Mouse (Mus musculus) forebrain, embryonic 11.5 days (tissue): ENCODE measurements around the gene Zkscan2. TPM values are rescaled to one million over a fixed set of nuclear protein-coding genes. Genes with fewer than 3 reads are reported as not detected.

Experiments
- ATAC-seq: fragments of 200-750 bp; cut with Nextera tagmentation; replicated peaks from 2 replicates; pipeline ENCODE4 v1.8.0; 2017; ENCODE audit warnings: moderate TSS enrichment; ENCODE audit not compliant: low FRiP score
- DNase-seq: peaks from one replicate; pipeline ENCODE4 v3.0.0-alpha.2; 2017; ENCODE audit warnings: low spot score
- H3K27ac ChIP-seq: fragments of 300-500 bp; sonication (generic); 2 replicates; pipeline ENCODE4 v1.5.1; 2014; ENCODE audit warnings: low read depth, low read length
- H3K27me3 ChIP-seq: fragments of 300-500 bp; sonication (generic); 2 replicates; pipeline ENCODE4 v1.6.1; 2014; ENCODE audit warnings: mild to moderate bottlenecking, low read length, mixed read lengths; ENCODE audit not compliant: control insufficient read depth, insufficient read depth
- H3K36me3 ChIP-seq: fragments of 300-500 bp; sonication (generic); 2 replicates; pipeline ENCODE4 v1.6.1; 2014; ENCODE audit warnings: mild to moderate bottlenecking, low read length, moderate library complexity, mixed read lengths; ENCODE audit not compliant: control insufficient read depth, insufficient read depth
- H3K4me1 ChIP-seq: fragments of 300-500 bp; sonication (generic); replicated peaks from 2 replicates; pipeline ENCODE4 v1.6.1; 2014; ENCODE audit warnings: low read length, mixed read lengths; ENCODE audit not compliant: control insufficient read depth, insufficient read depth
- H3K4me2 ChIP-seq: fragments of 300-500 bp; sonication (generic); 2 replicates; pipeline ENCODE4 v1.6.1; 2014; ENCODE audit warnings: low read depth, mild to moderate bottlenecking, low read length, moderate library complexity, mixed read lengths; ENCODE audit not compliant: severe bottlenecking
- H3K4me3 ChIP-seq: fragments of 300-500 bp; sonication (generic); 2 replicates; pipeline ENCODE4 v1.5.1; 2014; ENCODE audit warnings: low read depth, low read length
- H3K9ac ChIP-seq: fragments of 300-500 bp; sonication (generic); 2 replicates; pipeline ENCODE4 v1.6.1; 2014; ENCODE audit warnings: low read length
- H3K9me3 ChIP-seq: fragments of 300-500 bp; sonication (generic); 2 replicates; pipeline ENCODE4 v1.6.1; 2016; ENCODE audit warnings: low read length, mixed read lengths; ENCODE audit not compliant: control insufficient read depth
- WGBS: fragments of 180-500 bp; shearing (Covaris S2); extraction: QIAGEN DNeasy Blood & Tissue Kit; methylation state at CpG from one replicate; pipeline ENCODE4 v1.1.7; 2014; 5-methylcytosine and 5-hydroxymethylcytosine counted together
- polyA plus RNA-seq: library from polyadenylated mRNA; unstranded; fragments of >200 nt; fragmentation: Nextera tagmentation; extraction: Ambion mirVana; gene quantifications from 2 replicates; pipeline ENCODE4 v1.2.1, GENCODE M21; 2014

Gene Zkscan2
- 7.6 and 9.4 TPM in 2 replicates for polyA plus RNA-seq

DNA sequence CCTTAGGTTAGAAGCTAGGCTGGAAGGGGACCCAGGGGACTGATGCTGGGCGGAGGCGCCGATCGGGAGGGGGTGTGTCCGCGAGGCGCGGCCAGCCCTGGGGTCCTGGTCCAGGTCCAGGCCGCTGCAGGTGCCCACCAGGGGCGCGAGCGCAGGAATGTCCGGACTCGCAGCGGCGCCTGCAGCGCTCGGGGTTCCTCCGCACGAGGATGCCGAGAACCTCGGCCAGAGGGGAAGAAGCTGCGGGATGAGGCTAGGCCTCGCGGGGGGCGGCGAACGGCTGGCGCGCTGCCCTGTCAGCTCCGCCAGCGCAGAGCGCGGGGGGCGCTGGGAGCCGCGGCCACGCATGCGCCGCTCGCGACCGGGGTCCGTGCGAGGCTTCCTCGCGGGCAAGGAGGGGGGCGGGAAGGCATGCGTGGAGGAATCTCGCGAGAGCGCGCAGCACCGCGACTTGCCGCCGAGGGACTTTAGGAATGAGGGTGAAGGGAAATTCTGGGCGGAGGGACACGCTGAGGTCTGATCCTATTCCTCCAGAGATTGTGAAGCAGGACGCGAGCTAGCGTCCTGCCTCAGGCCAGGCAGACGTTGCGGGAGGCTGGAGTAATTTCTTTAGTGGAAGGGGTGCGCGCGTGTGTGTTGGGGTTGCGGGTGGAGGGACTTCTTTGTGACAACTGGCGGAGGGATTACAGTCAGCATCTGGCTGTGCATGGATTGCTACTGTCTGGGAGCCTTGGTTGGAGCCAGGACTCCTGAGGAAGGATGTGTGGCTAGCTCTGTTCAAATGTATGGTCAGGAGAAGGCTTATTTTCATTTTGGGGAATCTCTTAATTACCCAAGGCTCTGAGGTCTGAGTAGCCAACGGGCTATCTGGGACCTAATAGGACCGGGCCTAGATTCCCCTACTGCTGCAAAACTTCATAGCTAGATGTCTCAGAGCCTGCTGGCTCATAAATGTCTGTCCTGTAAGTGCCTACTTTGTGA is at the start of gene Zkscan2:
Gene Zkscan2, minus strand, starts transcription at position 211 of the 981 bp plus-strand sequence.
- ATAC-seq: peak; percentile 95
- no peaks in the 10 kb centered on the region for H3K9me3 ChIP-seq
- 2% methylated on average over 69 of the region's 71 CpGs for WGBS

DNA sequence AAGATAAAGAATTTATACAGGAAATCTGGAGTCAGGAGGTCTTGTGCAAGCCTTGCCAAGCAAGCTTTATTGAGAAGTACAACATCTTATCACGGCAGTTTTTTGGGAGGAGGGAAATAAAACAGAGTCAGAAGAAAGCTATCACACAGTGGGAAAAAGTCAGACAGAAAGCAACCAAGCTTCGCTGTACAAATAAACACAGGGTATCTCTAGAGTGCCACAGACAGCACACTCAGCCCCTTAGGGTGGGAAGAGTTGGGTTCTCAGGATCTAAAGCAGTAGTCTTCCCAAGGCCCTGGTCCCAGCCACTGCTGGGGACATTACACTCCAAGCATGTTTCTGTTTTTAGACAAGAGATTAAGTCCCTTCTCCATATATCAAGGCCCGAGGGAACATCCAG is 28.9 kb upstream of the Zkscan2 start:
- no peaks in the 10 kb centered on the region for H3K9me3 ChIP-seq
- H3K27me3 ChIP-seq: no peaks in the 10 kb centered on the region
- H3K36me3 ChIP-seq: no peaks in the 10 kb centered on the region
- no peak overlapping the region for H3K9ac ChIP-seq
- no peak for ATAC-seq
- WGBS: 88% methylated on average over 3 of the region's 3 CpGs
- no peak overlapping the region for H3K4me2 ChIP-seq
- no peak overlapping the region for H3K27ac ChIP-seq
- H3K4me3 ChIP-seq: no peak overlapping the region
- H3K4me1 ChIP-seq: no peaks in the 10 kb centered on the region
- DNase-seq: no peak

More for the DNA sequence above, at the start of gene Zkscan2:
- H3K27ac ChIP-seq: peak within 1 kb of the TSS; percentile 43; the same call in 1 of the 2 replicates
- H3K9ac ChIP-seq: peak within 1 kb of the TSS; percentile 80
- H3K4me1 ChIP-seq: peaks cover 2% of the 10 kb centered on the region; the same call in 1 of the 2 replicates
- H3K36me3 ChIP-seq: no peaks in the 10 kb centered on the region; the same call in 1 of the 2 replicates
- H3K4me3 ChIP-seq: peak within 1 kb of the TSS; percentile 58
- DNase-seq: peak; percentile 94
- no peaks in the 10 kb centered on the region for H3K27me3 ChIP-seq
- peak within 1 kb of the TSS; percentile 94 for H3K4me2 ChIP-seq

DNA sequence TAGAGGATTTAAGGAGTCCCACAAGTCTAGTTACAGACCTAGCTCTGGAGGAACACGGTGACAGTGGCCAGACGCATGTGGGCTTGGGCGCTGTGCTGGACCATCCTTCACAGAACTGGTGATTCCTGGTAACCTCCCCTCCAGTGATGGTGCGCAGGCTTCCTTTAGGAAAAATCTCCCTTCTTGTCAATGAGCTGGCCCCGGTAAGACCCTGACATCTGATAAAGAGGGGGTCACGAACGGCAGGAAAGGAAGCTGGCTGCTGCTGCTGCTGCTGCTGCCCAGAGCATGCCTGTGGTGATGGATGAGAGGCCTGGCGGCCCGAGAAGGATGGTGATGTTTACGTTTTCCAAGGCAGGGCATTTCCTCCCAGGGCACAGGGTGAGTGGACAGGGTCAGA is 25.5 kb upstream of the Zkscan2 start:
- H3K4me1 ChIP-seq: no peaks in the 10 kb centered on the region
- no peak overlapping the region for H3K4me2 ChIP-seq
- DNase-seq (no peak), ATAC-seq (no peak)
- no peak overlapping the region for H3K9ac ChIP-seq
- H3K27ac ChIP-seq: no peak overlapping the region
- no peaks in the 10 kb centered on the region for H3K27me3 ChIP-seq
- H3K36me3 ChIP-seq: no peaks in the 10 kb centered on the region
- H3K9me3 ChIP-seq: no peaks in the 10 kb centered on the region
- 84% methylated on average over 10 of the region's 10 CpGs for WGBS
- H3K4me3 ChIP-seq: no peak overlapping the region

DNA sequence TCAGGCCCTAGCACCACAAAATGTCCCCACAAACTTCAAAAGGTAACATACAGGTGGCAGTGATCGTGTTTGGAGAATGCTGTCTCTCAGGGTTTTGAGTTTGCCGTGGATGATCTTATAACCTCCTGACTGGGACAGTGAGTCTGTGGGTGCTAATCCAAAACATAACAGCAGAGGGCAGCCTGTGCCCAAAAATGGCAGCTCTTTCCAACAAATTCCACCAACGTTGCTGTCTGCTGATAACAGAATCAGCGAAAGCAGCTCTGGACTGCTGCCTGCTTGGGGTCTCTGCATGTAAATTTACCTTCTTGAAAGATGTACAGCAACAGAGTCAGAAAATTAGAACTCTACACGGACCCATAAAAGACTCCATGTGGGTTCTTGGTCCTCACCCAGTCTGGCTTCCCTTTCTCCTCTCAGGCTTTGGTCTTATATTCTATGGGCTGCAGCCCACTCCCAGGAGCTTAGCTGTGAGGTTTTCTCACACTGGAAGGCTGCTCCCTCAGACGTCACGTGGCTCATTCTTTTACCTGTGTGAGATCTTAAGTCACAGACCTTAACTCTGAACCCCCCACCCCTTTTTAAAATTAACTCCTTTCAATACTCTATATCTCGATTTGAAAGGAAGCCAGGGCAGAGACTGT is 24.1 kb upstream of the Zkscan2 start:
- DNase-seq (peak; percentile 85), ATAC-seq (peak; percentile 77)
- Histone ChIP-seq H3K9ac (no peak overlapping the region), H3K27me3 (no peaks in the 10 kb centered on the region), H3K4me1 (no peaks in the 10 kb centered on the region), H3K36me3 (no peaks in the 10 kb centered on the region), H3K4me2 (no peak overlapping the region), H3K9me3 (no peaks in the 10 kb centered on the region), H3K4me3 (no peak overlapping the region), H3K27ac (no peak overlapping the region)
- WGBS: 28% methylated on average over 8 of the region's 8 CpGs

DNA sequence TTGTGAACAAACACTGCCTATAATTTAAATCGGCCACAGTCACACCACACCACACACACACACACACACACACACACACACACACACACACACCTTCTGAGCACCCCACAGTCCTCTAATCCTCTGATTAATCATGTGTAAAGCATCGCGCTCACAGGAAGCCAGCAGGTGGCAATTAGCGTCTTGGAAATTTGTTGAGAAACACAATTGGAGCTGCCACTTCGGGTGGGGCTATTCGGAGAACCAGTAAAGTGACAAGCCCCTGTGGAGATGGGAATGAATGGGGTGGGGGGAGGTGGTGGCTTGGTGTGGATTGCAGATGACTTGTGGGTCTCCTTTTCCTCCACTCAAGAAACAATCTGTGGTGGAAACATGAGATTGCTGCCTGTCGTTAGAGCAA is 7.7 kb upstream of the Zkscan2 start:
- Histone ChIP-seq H3K4me2 (no peak overlapping the region), H3K4me3 (no peak overlapping the region), H3K9ac (no peak overlapping the region), H3K9me3 (no peaks in the 10 kb centered on the region; the same call in 1 of the 2 replicates), H3K27ac (no peak overlapping the region), H3K4me1 (no peaks in the 10 kb centered on the region), H3K27me3 (no peaks in the 10 kb centered on the region), H3K36me3 (no peaks in the 10 kb centered on the region; the same call in 1 of the 2 replicates)
- DNase-seq (no peak), ATAC-seq (no peak)
- 72% methylated on average over 7 of the region's 7 CpGs for WGBS

DNA sequence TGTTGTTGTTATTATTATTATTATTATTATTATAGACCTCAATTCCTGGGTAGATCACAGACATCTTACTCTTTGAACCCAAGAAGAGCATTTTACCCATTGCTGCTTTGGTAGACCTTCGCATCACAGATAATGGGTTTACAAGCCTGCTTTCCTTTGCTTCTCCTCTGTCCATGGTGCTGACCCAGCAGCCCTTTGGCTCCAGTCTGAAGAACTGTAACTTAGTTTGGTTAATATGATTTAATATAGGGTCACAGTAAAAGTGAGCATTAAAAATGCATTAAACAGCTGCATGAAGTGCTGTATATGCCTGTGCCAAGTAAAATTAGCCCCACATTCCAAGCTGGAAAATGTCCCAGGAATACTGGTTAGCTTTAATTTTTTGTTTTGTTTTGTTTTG is 3.1 kb upstream of the Zkscan2 start:
- no peak overlapping the region for H3K9ac ChIP-seq
- no peak overlapping the region for H3K4me3 ChIP-seq
- no peaks in the 10 kb centered on the region for H3K27me3 ChIP-seq
- H3K9me3 ChIP-seq: no peaks in the 10 kb centered on the region; the same call in 1 of the 2 replicates
- ATAC-seq (no peak), DNase-seq (no peak)
- no peaks in the 10 kb centered on the region; the same call in 1 of the 2 replicates for H3K36me3 ChIP-seq
- no peak overlapping the region for H3K27ac ChIP-seq
- WGBS: 50% methylated on average over 1 of the region's 1 CpGs
- no peak overlapping the region for H3K4me2 ChIP-seq
- H3K4me1 ChIP-seq: peaks cover 2% of the 10 kb centered on the region; the same call in 1 of the 2 replicates

DNA sequence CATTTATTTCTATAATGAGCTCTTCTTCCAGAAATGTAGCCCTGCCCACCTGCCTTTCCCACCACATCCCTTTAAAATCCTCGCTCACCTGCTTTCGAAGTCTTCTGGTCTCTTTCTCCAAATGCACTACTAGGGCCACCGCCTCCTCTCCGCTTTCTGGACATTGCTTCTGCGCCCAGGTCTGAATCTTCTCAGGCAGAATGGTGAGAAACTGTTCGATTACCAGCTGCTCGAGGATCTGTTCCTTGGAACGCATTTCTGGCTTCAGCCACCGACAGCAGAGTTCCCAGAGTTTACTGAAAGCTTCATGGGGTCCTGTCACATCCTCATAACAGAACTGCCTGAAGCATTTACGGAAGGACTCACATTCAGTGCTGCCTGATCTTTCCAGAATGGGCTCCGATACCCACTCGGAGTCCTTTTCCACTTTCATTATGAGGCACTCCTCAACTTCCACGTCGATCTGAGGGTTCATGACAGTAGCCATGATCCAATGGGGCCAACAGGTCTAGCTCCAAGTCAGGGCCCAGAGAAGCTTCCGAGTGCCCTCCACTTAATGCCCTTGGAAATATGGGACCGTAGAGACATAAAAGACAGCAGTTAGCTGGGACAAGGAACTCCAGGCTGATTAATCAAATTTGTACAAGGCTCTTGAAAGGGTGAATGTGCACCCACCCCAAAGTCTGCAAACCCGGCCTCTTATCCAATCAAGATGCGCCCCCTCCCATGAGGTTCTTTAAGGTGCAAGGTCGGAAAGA is 589 bp downstream of the Zkscan2 start:
- Histone ChIP-seq H3K4me2 (peak overlapping the region; percentile 94), H3K4me3 (peak overlapping the region; percentile 58), H3K9me3 (no peaks in the 10 kb centered on the region), H3K36me3 (no peaks in the 10 kb centered on the region; the same call in 1 of the 2 replicates), H3K9ac (peak overlapping the region; percentile 80), H3K27me3 (no peaks in the 10 kb centered on the region), H3K4me1 (peaks cover 2% of the 10 kb centered on the region; the same call in 1 of the 2 replicates), H3K27ac (no peak overlapping the region)
- no peak for DNase-seq
- WGBS: 45% methylated on average over 19 of the region's 19 CpGs
- no peak; the same call in 1 of the 2 replicates for ATAC-seq

DNA sequence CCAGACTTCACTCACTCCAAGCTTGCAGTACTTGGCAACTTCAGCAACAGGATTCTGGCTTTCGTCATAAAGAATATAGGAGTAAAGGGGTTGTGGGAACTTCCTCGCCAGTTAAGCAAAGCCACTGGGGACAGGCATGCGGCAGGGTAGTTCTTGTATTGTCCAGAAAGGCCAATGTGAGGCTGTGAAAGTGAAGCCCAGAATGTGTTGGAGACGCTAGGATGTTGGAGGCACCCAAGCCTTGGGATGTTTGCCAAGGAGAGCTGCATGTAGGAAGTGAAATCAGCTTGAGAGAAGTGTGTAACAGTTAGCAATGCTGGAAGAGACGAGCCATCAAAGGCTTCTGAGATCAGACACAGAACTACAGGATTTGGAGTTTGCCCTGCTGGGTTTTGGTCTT is 12.5 kb downstream of the Zkscan2 start:
- Histone ChIP-seq H3K36me3 (peaks cover 3% of the 10 kb centered on the region; the same call in 1 of the 2 replicates), H3K4me1 (no peaks in the 10 kb centered on the region), H3K27ac (no peak overlapping the region), H3K4me3 (no peak overlapping the region), H3K27me3 (no peaks in the 10 kb centered on the region), H3K4me2 (no peak overlapping the region), H3K9ac (no peak overlapping the region), H3K9me3 (no peaks in the 10 kb centered on the region)
- 88% methylated on average over 5 of the region's 5 CpGs for WGBS
- ATAC-seq (no peak), DNase-seq (no peak)
